Mouse (Mus musculus): ENCODE measurements around the gene Klhl12.
"Not testable (repeated sequence)": the region's sequence is repeated elsewhere in the genome, so short reads cannot be mapped to it uniquely, and the experiment has no call there.

Gene Klhl12

DNA sequence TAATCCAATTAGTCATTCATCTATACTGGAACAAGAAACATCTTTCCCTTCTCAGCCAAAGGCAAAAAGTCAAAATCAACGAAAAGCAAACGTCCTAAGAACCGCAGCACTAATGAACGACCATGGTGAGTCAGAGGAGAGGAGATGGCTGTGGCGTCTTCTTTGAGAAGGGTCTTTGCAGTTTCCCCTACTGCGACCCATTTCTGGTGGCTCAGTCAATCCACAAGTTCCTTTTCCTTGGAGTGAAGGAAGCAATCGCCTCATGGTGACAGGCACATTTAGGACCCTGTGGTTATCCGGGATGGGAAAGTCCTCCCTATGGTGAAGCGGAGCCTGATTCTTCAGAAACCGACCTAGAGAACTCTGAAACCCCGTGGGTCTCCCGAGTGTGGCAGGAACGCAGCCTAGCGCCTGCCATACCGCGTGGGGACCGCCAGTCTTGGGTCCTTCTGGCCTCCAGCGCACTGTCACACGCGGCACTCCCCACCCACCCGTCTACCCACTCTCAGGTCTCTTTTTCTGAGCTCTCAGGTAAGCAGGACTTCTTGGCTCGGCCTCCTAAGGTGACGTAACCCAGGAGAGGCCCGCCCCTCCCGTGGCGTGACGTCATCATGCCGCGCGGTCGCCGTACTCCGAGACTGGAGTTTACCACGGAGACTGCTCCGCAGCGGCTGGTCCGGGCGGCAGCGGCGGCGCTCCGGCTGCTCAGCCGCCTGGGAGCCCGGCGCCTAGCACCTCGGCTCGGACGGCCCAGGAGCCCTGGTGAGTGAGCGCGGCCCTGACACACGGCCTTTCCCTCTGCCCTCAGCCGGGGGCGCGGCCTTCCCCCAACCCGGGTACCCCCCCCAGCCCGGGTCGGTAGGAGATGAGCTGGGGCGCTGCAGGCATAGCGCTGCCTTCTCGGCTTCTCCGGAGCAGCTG is at the start of gene Klhl12:
TSS of gene Klhl12 (plus strand) at position 628 of the 921 bp plus-strand sequence.
- DNase-seq, result peak; percentile 94

GRCm38 (mm10) chr1:134406414-134406771 is 48.9 kb upstream of the Klhl12 start:
- no peak for DNase-seq

DNA sequence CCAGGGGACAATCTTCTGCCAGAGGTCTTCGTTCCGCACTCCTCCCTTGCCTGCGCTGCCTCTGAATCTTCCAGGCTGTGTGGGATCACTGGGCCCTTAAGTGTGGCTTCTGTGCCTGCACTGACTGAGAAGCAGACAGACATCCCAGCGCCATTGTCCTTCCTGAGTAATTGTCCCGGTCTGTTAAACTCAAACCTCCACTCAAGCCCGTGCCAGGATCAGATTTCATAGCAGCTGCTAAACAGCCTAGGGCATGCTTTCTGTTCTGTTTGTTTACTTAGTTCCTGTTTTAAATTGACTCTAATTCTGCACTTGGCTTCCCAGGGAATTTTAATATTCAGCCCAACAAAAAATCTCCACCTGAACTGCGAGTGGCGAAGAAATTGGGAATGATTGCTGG is 47.3 kb upstream of the Klhl12 start:
- no peak for DNase-seq

- no peak for DNase-seq
Observed at GRCm38 (mm10) chr1:134411706-134412629, 43.4 kb upstream of the Klhl12 start.

DNA sequence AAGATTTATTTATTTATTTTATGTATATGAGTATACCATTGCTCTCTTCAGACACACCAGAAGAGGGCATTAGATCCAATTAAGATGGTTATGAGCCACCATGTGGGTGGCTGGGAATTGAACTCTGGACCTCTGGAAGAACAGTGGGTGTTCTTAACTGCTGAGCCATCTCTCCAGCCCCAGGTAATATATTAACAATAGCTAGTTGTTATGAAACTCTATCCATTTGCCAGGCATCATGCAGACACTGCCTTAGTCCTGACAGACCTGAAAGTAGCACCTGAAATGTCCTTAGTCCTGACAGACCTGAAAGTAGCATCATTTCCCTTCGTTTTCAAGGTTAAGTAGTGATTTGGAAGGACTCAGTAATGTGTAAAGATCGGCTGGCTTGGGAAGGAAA is 41.3 kb upstream of the Klhl12 start:
- DNase-seq, result no peak

DNA sequence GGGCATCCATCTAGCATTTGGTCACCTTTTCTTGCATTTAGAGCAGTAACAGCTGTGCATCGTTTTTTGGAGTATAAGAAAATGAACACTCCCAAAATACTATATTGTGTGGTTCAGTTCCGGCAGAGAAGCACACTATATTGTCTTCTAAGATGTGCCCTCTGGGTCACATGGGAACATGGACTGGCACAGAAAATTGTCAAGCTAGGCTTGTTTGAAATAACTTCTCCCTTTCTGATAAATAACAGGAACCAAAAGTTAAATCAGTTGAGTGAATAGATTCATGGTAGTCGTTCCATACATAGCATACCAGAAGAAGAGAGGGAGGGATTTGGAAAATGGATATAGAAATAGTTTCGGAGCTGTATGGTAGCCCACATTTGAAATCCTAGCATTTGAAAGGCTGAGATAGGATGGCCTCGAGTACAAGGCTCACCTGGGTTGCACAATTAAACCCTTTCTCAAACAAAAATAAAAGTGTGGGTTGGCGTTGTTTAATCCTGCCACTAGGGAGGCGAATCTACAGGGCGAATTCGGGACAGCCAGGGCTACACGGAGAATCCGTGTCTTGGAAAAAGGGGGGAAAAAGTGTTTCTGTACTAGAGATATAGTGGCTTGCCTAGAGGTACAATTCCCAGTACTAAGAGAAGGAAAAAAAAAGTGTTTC is 40.7 kb upstream of the Klhl12 start:
- DNase-seq, result no peak

- DNase-seq, result peak; percentile 99
Observed at GRCm38 (mm10) chr1:134415168-134415831, 40.0 kb upstream of the Klhl12 start, which contains the start of gene Adipor1. TSS of gene Adipor1 (plus strand) at chr1:134415378.

DNA sequence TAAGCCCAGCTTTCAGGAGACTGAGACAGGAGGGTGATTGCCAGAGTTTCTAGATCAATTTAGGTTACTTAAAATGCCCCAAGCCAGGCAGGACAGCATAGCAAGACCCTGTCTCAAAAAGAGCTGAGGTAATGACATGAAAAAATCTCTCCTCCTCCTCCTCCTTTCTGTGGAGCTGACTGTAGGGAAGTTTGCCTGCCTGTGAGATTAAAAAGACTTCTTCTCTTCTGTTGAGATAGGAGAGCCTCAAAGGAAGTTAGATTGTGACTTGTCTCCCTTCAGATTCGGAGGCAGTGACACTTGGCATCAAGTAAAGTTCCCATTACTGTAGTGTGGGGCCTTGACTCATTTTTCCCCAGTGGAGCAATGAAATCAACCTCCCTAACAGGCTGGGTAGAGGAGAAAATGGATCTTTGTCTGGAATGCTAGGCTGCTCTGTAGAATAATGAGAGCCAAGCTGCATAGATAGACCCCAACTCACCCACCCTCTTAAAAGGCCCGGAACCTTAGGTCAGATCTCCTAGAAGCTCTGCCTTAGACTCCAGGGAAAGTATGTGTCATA is 36.8 kb upstream of the Klhl12 start:
- DNase-seq, result no peak

DNA sequence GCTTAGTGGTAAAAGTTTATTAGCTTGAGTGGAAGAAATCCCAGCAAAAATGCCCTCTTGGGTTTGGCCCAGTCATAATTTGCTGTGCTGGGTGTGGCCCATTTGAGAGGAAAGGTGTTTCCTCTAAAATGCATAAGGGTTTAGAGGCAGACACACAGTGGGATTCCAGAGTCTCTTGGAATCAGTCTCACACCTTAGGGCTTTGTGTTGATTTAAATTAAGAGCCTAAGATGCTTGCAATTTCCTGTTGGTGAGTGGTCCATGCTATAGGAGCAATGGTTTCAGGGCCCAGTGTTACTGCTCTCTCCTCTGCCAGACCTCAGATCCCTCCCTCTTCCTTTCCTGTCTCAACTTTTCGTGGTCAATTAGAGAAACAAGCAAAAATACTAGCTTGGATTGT is 36.2 kb upstream of the Klhl12 start:
- DNase-seq, result no peak

DNA sequence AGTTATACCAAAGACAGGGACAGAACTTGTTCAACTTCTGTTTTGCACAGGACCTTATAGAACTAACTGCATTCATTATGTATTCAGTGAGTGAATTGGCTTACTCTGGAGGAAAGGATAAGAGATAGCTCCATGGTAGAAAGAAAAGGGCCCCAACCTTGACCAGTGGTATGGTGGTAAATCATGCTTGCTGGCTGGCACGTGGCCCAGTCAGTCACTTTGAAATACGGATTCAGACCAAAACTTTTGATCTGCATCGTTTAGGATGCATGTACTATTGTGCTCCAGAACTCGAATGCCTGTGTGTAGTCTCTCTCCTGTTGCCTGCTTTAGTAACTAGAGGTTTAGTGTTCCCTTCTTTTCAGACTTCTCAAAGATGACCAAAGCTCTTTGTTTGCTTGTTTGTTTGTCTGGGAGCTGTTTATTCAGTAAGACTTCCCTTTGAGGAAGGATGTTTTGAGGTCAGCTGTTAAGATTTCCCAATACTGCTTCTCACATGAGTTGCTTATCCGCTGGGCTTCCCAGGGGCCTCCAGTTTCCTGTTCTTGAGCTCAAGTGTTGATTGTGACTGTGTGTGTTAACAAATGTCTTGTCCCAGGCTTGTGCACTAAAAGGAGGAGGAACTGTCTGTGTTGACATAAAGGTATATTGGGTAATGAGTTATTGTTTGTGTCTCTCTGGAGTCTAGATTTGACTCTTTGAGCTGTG is 35.4 kb upstream of the Klhl12 start:
- DNase-seq, result peak; percentile 23

- no peak for DNase-seq
Observed at GRCm38 (mm10) chr1:134423911-134424310, 31.4 kb upstream of the Klhl12 start.

DNA sequence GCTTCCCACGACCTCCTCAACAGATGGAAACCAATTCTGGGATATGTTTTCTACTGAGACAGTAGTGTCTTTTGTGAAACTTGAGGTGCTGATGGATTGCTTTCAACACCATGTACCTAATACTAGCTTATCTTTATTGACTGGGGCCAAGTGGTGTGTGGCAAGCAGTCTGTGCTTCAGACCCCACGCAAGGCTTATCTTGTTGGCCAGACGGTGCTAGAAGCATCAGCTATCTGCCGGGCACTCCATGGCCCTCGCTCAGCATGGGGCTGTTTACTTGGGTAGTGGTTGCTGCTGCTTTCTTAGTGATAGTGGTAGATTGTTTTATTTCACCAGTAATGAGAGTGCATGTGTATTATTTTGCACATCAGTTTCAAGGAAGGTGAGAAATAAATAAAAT is 29.0 kb upstream of the Klhl12 start:
- no peak for DNase-seq

DNA sequence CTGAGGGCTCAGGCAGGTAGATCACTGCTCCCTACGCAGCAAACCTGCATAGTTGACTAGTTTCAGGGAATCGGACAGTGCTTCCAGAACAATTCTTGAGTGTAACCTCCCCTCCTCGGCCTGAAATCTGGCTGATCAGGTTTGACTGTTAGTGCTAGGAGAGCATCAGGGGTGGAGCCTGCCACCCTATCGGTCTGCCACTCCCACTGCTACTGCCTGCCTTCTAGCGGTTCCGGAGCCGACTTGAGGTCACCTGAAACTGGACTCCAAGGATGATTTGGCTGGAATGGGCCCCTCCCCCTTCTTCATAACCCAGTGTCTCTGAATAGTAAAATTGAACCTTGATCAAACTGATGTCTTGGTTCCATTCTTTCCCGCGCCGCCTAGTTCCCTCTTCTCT is 22.3 kb upstream of the Klhl12 start:
- DNase-seq, result no peak

GRCm38 (mm10) chr1:134433473-134433872 is 21.9 kb upstream of the Klhl12 start:
- no peak for DNase-seq

DNA sequence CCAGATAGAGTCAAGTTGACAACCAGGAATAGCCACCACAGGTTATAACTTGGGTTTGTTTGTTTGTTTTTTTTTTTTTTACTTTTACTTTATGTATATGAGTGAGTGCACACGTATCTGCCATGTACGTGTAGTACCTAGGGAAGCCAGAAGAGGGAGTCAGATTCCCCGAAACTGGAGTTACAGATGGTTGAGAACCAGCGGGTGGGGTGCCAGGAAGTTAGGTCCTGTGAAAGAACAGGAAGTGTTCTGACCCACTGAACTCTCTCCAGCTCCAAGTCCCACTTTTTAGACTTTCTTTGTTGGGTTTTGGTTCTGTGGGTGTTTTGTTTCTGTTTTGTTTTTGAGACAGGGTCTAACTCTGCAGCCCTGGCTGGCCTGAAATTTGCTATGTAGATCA is 19.9 kb upstream of the Klhl12 start:
- peak; percentile 62 for DNase-seq

DNA sequence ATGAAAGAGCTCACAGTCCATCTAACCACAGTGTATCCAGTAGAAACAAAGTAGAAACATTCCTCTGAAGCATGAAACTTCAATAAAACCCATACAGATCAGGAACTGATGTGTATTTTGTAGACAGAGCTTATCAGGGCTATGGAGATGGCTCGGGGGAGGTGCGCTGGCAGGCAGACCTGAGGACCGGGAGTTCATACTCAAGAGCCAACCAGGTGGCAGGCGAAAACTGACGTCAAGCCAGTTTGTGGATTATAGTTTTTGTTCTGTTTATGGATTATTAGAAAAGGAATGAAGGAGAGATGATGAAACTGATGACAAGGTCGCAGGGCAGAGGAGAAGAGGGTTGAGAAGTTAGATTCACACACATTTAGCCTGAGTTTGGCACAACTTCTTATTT is 14.9 kb upstream of the Klhl12 start:
- DNase-seq, result no peak

GRCm38 (mm10) chr1:134441737-134442136 is 13.6 kb upstream of the Klhl12 start:
- not testable (repeated sequence) for DNase-seq

GRCm38 (mm10) chr1:134442394-134442793 is 12.9 kb upstream of the Klhl12 start:
- DNase-seq, result no peak

DNA sequence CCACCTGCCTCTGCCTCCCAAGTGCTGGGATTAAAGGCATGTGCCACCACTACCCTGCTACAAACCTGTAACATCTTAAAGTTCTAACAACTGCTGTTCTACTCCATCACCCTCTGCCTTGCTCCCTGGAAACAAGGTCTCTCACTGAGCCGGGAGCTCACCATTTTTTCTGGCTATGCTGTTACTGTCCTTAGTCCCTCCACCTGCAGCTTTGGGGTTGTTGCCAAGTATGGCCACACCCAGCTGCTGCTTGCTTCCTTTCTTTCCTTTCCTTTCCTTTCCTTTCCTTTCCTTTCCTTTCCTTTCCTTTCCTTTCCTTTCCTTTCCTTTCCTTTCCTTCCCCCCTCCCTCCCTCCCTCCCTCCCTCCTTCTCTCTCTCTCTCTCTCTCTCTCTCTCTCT is 12.0 kb upstream of the Klhl12 start:
- DNase-seq, result not testable (repeated sequence)

DNA sequence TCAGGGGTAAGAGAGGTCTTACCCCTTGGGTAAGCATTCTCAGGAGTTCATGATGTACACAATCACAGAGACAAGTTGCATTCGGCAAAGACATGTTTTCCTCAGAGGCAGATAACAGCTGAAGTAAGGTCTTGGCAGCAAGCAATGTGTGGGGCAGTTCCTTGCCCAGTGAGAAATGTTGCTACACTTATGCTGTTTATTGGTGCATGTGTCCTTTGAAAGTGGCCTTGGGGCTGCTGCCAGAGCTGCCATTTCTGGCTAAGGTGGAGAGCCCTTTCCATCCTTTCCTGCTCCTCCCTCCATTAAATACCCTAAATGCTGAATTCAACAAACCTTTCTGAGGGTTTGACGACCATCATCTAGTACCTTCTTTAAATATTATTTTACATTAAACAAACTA is 9.9 kb upstream of the Klhl12 start:
- DNase-seq, result no peak

DNA sequence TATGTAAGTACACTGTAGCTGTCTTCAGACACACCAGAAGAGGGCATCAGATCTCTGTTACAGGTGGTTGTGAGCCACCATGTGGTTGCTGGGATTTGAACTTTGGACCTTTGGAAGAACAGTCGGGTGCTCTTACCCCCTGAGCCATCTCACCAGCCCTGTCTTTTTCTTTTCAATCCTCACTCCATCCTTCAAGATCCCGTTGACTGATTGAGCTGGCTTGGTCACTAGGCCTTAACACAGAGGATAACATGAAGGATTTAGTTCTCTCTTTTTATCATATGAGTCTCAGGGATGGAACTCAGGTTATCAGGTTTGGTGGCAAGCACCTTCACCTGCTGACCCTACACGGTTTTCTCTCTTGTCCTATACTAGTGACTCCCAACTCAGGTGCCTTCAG is 6.8 kb upstream of the Klhl12 start:
- not testable (repeated sequence) for DNase-seq

DNA sequence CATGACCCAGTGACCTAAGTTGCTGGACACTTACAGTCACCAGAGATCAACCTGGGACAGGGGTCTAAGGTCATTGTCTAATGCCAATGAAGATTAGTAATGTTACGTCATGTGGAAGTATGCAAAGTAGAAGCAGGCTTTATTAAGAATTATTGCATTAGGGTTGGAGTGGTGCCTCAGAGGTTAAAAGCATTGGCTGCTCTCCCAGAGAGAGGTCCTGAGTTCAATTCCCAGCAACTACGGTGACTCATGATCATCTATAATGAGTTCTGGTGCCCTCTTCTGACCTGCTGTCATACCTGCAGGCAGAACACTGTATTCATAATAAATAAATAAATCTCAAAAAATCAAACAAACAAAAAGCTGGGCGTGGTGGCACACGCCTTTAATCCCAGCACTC is 5.1 kb upstream of the Klhl12 start:
- no peak for DNase-seq

All from lung, postnatal 10 days (tissue).